Mouse (Mus musculus) layer of hippocampus, adult 9-10 months (tissue): ENCODE results near the gene Ces1g.

Experiments used
- DNase-seq: peaks from one replicate; pipeline ENCODE4 v3.0.0; 2022; ENCODE audit warnings: low spot score

Gene Ces1g

GRCm38 (mm10) chr8:93337207-93337606 lies at the start of gene Ces1g:
TSS of gene Ces1g (minus strand) at chr8:93337308.
- no peak for DNase-seq

DNA sequence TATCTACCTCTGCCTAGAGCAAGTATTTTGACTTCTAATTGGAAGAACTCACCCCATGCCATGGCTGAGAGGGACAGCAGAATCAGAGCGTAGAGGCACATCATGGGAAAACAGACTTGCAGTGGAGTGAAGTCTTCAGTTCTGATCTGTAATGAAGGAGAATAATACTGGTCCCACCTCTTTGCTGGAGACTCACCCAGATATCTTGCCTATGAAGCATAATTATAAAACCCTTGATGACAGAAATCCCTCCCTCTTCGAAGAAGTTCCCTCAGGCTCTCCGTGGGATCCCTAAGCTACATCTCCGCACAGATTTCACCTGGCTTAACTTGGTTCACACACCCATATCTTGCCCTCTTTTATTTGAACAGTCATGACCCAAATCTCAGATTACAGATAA lies 42.5 kb upstream of the Ces1g start, which contains the start of gene Ces1h:
TSS of gene Ces1h (minus strand) at position 101 of the 400 bp plus-strand sequence.
- no peak for DNase-seq

GRCm38 (mm10) chr8:93369481-93369880 lies 32.4 kb upstream of the Ces1g start:
- no peak for DNase-seq

- DNase-seq, result no peak
Measured at GRCm38 (mm10) chr8:93360113-93360512, 23.0 kb upstream of the Ces1g start.

DNA sequence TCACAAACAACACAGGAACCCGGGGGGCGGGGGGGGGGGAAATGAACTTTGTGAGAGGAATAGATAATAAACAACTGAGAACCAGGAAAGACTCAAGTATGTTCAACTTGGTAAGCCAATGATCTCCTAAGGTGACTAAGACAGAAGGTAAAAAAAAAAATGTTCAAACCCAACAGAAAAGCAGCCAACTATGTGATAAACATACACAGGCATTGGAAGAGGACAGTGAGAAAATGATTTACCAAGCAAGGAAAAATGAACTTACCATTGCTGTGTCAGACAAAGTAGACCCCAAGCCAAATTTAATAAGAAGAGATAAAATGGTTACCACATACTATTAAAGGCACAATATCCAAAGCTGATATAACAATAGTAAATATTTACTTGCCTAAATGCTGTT lies 2.4 kb upstream of the Ces1g start:
- no peak for DNase-seq

DNA sequence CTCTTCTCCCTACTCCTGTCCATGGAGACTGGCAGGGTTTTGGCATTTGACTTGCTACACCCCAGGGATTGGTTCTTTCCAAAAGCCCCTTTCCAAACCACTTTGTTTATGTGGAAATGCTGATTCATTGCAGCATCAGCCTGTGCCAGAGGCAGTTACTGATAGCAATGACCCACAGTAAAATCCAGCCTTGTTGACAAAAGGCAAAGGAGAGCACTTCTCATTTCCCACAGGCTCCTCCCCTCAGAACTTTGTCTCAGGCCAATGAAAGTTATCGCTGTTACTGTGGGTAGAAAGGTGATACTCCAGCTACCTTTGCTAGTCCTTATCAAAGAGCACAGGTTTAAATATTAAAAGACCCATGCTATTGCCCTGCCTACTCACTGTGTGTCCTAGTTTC lies 4.4 kb downstream of the Ces1g start:
- no peak for DNase-seq

DNA sequence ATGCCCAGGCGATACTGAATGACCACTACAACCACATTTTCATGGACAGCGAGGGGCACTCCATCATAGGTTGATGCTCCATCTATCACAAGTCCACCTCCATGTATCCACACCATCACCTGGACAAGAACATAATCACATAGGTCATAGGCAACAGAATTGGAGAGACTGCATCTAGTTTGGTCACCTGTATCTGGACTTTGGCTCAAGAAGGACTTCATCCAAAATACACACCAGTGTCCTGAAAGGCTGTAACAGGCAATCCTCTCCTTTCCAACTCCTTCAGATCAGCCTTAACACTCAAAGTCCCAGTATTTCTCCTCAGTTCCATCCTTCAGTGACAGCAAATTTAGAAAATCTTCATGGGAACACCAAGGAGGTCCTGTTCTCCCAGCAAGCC lies 6.0 kb downstream of the Ces1g start:
- DNase-seq, result no peak

GRCm38 (mm10) chr8:93325123-93325522 lies 12.0 kb downstream of the Ces1g start:
- DNase-seq, result no peak

DNA sequence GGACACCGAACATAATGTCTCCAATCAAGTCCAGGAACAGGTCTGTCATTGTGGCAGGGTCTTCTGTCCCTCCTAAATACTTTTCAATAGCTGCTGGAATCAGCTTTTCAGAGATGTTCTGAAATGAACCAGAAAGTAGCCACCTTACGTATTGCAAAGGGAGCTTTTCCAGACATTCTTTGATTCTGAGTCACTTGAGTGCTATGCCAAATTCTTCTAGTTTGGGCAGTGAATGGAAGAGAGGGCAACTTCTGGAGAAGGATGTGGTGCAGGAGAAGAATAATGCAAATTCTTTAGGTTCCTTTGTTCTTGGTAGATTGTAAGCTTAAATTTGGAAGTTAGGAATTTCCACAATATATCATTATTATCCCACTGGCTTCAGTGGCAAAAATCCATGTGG lies 20.1 kb downstream of the Ces1g start:
- no peak for DNase-seq

GRCm38 (mm10) chr8:93315557-93315956 lies 21.6 kb downstream of the Ces1g start:
- no peak for DNase-seq

DNA sequence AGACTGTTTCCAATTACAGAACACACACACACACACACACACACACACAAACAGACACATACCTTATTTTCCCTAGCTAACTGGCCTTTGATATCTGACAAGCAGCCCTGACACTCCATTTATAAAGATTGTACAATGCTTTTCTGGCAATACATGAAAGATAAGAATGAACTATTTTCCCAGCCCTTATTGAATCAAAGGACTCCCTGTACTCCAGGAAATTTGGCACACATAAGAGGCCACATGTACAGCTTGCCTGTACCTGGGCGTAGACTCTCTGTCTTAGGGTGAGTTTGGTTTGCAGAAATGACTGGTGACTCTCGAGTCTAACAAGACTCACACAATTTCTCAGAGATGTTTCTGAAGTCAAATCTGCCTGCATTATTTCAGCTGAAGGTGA lies 53.2 kb downstream of the Ces1g start:
- no peak for DNase-seq

DNA sequence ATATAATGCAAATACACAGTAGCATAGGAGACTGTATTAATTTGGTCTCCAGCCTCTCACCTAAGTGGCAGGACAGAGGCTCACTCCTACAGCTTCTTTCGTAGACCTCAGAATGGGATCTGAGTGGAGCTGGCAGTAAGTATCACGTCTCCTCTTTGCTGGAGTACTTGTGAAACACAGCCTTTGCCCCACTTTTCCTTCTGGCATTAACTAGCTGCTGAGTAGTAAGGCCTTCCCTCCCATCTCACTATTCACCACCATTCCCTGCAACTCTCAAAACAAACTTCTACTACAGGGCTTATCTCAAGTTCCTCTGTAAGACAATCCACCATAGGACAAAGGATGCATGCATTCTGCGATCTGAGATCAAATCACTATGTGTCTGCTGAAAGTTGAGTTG lies 54.8 kb downstream of the Ces1g start:
- no peak for DNase-seq

GRCm38 (mm10) chr8:93279556-93279955 lies 57.6 kb downstream of the Ces1g start, which contains the start of gene Ces1f:
TSS of gene Ces1f (minus strand) at chr8:93279747.
- DNase-seq, result no peak

GRCm38 (mm10) chr8:93278176-93278805 lies 58.8 kb downstream of the Ces1g start:
- no peak for DNase-seq

- no peak for DNase-seq
Measured at GRCm38 (mm10) chr8:93274609-93275008, 62.5 kb downstream of the Ces1g start.

GRCm38 (mm10) chr8:93273321-93273720 lies 63.8 kb downstream of the Ces1g start:
- DNase-seq, result peak; percentile 2

- DNase-seq, result no peak
Measured at GRCm38 (mm10) chr8:93272686-93273085, 64.4 kb downstream of the Ces1g start.

DNA sequence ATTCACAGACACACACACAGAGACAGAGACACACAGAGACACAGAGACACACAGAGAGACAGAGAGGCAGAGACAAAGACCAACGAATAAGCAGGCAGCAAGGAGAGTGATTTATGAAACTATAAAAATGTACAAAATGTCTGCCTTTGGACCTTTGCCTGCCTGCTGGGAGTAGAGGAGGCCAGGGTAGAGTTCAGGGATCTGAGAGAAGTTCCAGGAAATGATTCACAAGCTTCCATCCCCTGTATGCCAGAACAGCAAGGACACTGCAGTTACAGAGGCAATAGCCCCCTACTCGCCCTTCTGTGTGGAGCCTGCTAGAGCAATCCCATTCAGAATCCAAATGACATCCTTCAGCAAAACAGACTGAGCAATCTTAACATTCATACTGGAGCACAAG lies 75.7 kb downstream of the Ces1g start:
- no peak for DNase-seq

GRCm38 (mm10) chr8:93252400-93252925 lies 84.6 kb downstream of the Ces1g start:
- no peak for DNase-seq
